Comparison of ENCODE assay signal across 7 mouse cellular contexts in the genomic region with DNA sequence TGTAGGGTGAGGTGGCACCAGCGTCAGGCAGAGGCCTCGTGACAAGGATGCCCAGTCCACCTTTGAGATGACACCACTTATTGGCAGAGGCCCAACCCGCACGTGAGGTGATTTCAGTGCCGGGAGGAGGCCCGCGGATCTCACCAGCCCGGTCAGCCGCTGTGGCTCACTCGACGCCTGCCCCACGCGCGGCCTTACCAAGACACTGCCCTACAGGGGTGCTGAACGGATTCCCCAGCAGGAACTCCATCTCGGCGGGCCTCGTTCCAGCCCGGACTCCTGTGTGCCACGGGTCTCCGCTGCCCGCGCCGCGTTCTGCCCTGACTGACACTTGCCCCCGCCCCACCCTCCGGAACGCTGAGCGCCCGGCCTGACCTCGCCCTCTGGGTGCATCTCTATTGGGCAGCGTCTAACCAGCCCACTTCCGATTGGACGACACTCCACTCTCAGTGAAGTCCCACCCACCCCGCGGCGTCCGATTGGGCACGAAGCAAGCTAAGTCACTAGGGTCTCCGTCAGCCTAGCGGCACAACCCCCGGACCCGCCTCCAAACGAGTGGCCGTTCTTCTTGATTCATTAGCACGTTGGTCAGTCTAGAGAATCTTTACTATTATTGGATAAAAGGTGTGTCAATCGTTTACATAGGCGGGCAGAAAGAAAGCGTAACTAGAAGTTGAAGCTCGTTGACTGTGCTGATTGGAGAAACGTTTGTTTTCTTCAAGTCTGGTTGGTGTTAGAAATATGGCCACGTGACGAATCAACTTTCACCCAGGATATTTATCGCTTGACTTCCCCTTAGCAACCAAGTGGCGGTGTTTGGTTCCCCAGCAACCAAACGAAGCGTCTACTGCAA. TPM values are rescaled to one million over a fixed set of nuclear protein-coding genes. Genes with fewer than 3 reads are reported as not detected.
DNase-seq lines count a peak whose midpoint lies in the region; ATAC-seq lines count a peak whose summit lies in the region.

A gene (minus strand): TSS at position 347 of the 853 bp plus-strand sequence.
A gene (plus strand): TSS at position 771 of the 853 bp plus-strand sequence.

- H3K9ac ChIP-seq in intestine, embryonic 16.5 days (ENCODE audit: low read depth, low read length) = peak within 1 kb of the TSS; percentile 77
- H3K9ac ChIP-seq in midbrain, embryonic 11.5 days (ENCODE audit: low read length) = peak within 1 kb of the TSS; percentile 63

- no peaks in the 10 kb centered on the region for H3K27me3 ChIP-seq in intestine, embryonic 16.5 days (replicated peaks; ENCODE audit: control insufficient read depth, insufficient read depth, low read length)
- H3K27me3 ChIP-seq in midbrain, embryonic 11.5 days (ENCODE audit: control insufficient read depth, insufficient read depth, low read length) = no peaks in the 10 kb centered on the region

- intact Hi-C loops in left cerebral cortex, postnatal 36 days (cut with DNase I) = loop anchor here (2.0 to 5.0 kb wide), 2 partner anchors 50 to 64 kb away; a partner anchor contains a TSS

- no peaks in the 10 kb centered on the region for H3K9me3 ChIP-seq in intestine, embryonic 16.5 days (ENCODE audit: control insufficient read depth, low read length)
- H3K9me3 ChIP-seq in midbrain, embryonic 11.5 days (ENCODE audit: control insufficient read depth, low read length) = no peaks in the 10 kb centered on the region

- peaks cover 11% of the 10 kb centered on the region for H3K4me1 ChIP-seq in intestine, embryonic 16.5 days (ENCODE audit: control insufficient read depth, insufficient read depth, low read length)
- peaks cover 10% of the 10 kb centered on the region for H3K4me1 ChIP-seq in midbrain, embryonic 11.5 days (ENCODE audit: control insufficient read depth, insufficient read depth, low read length)

- DNase-seq in adrenal gland, adult 8-10 months = peak; percentile 100
- peak; percentile 98 for DNase-seq in embryo, embryonic 9.5 days (ENCODE audit: extremely low spot score)
- peak; percentile 97 to 99 for DNase-seq in gastrocnemius, postnatal 4 days (ENCODE audit: low spot score in 2 of 2)
- DNase-seq in left cerebral cortex, postnatal 36 days (ENCODE audit: low spot score in 2 of 2) = peak; percentile 99
- DNase-seq in midbrain, embryonic 11.5 days (ENCODE audit: low spot score, missing footprints) = peak; percentile 99
- DNase-seq in skeletal muscle tissue, adult 2 months (ENCODE audit: low read depth, low spot score) = peak; percentile 100

- under 1% methylated on average over 57 of the region's 57 CpGs for WGBS in intestine, embryonic 16.5 days
- under 1% methylated on average over 57 of the region's 57 CpGs for WGBS in midbrain, embryonic 11.5 days

- peak within 1 kb of the TSS; percentile 73 for H3K27ac ChIP-seq in intestine, embryonic 16.5 days (ENCODE audit: low read length)
- H3K27ac ChIP-seq in midbrain, embryonic 11.5 days (ENCODE audit: low read depth, low read length) = no peak within 1 kb of the TSS

- peak within 1 kb of the TSS; percentile 61 for H3K4me2 ChIP-seq in intestine, embryonic 16.5 days (ENCODE audit: low read depth, low read length)
- peak within 1 kb of the TSS; percentile 91 for H3K4me2 ChIP-seq in midbrain, embryonic 11.5 days

- peak within 1 kb of the TSS; percentile 69 for H3K4me3 ChIP-seq in intestine, embryonic 16.5 days (ENCODE audit: low read length)
- H3K4me3 ChIP-seq in midbrain, embryonic 11.5 days (ENCODE audit: low read depth, low read length) = peak within 1 kb of the TSS; percentile 67

- ATAC-seq in intestine, embryonic 16.5 days = peak; percentile 100
- ATAC-seq in midbrain, embryonic 11.5 days (ENCODE audit: low FRiP score) = peak; percentile 100

- H3K36me3 ChIP-seq in intestine, embryonic 16.5 days (ENCODE audit: control insufficient read depth, insufficient read depth, low read length) = no peaks in the 10 kb centered on the region
- no peaks in the 10 kb centered on the region for H3K36me3 ChIP-seq in midbrain, embryonic 11.5 days (ENCODE audit: control insufficient read depth, insufficient read depth, low read length)

RNA-seq across cellular contexts. Expression of the first gene that starts in this region (rescaled TPM):
- 100 to 1,000 TPM in 3 of 4 experiments, 10 to 100 TPM in 1; 98.4 to 137 (median 112) TPM for total RNA-seq in adrenal gland, adult 8-10 months (2022)
- total RNA-seq in gastrocnemius, postnatal 4 days (2021) = 10 to 100 TPM; 37.4 to 45.6 TPM
- polyA plus RNA-seq in intestine, embryonic 16.5 days (2015; fragmentation: Nextera tagmentation; extraction: Ambion mirVana) = 29.6 and 33.8 TPM in 2 replicates
- 100 to 1,000 TPM; 216 to 221 TPM for total RNA-seq in left cerebral cortex, postnatal 36 days (2021)
- 12.1 and 12.8 TPM in 2 replicates for polyA plus RNA-seq in midbrain, embryonic 11.5 days (2014; fragmentation: Nextera tagmentation; extraction: Ambion mirVana)

RNA-seq across cellular contexts. Expression of the second gene that starts in this region (rescaled TPM):
- 1 to 10 TPM; 1.8 to 3.8 (median 2.7) TPM for total RNA-seq in adrenal gland, adult 8-10 months (2022)
- total RNA-seq in gastrocnemius, postnatal 4 days (2021) = 1 to 10 TPM; 1.0 to 1.8 TPM
- 1.9 and 2.2 TPM in 2 replicates for polyA plus RNA-seq in intestine, embryonic 16.5 days (2015; fragmentation: Nextera tagmentation; extraction: Ambion mirVana)
- 10 to 100 TPM in 1 of 2 experiments, 1 to 10 TPM in 1; 9.6 to 12.3 TPM for total RNA-seq in left cerebral cortex, postnatal 36 days (2021)
- 2.0 and 2.4 TPM in 2 replicates for polyA plus RNA-seq in midbrain, embryonic 11.5 days (2014; fragmentation: Nextera tagmentation; extraction: Ambion mirVana)
